Mouse (Mus musculus) hindbrain, embryonic 16.5 days (tissue): ENCODE results near the gene Stag1. TPM values are rescaled to one million over a fixed set of nuclear protein-coding genes. Genes with fewer than 3 reads are reported as not detected.
A peak's percentile ranks its signal among the peaks of the same experiment; 100 is the strongest.

ENCODE experiments used
- ATAC-seq: fragments of 200-750 bp; cut with Nextera tagmentation; 2 replicates; pipeline ENCODE4 v1.8.0; 2017; ENCODE audit warnings: moderate TSS enrichment, moderate library complexity
- H3K27ac ChIP-seq: fragments of 300-500 bp; sonication (generic); 2 replicates; pipeline ENCODE4 v1.5.1; 2014; ENCODE audit warnings: low read depth, mild to moderate bottlenecking, control low read depth, low read length, moderate library complexity
- H3K27me3 ChIP-seq: fragments of 300-500 bp; sonication (generic); replicated peaks from 2 replicates; pipeline ENCODE4 v1.6.1; 2014; ENCODE audit warnings: low read length; ENCODE audit not compliant: control insufficient read depth, insufficient read depth
- H3K36me3 ChIP-seq: fragments of 300-500 bp; sonication (generic); 2 replicates; pipeline ENCODE4 v1.6.1; 2014; ENCODE audit warnings: mild to moderate bottlenecking, low read length, moderate library complexity, mixed read lengths; ENCODE audit not compliant: control insufficient read depth, insufficient read depth
- H3K4me1 ChIP-seq: fragments of 300-500 bp; sonication (generic); 2 replicates; pipeline ENCODE4 v1.6.1; 2014; ENCODE audit warnings: low read depth, low read length; ENCODE audit not compliant: control insufficient read depth, insufficient read depth
- H3K4me2 ChIP-seq: fragments of 300-500 bp; sonication (generic); 2 replicates; pipeline ENCODE4 v1.6.1; 2014; ENCODE audit warnings: mild to moderate bottlenecking, low read length, control low read depth, moderate library complexity
- H3K4me3 ChIP-seq: fragments of 300-500 bp; sonication (generic); 2 replicates; pipeline ENCODE4 v1.5.1; 2014; ENCODE audit warnings: mild to moderate bottlenecking, low read length, control low read depth, moderate library complexity
- H3K9ac ChIP-seq: fragments of 300-500 bp; sonication (generic); 2 replicates; pipeline ENCODE4 v1.6.1; 2014; ENCODE audit warnings: low read depth, mild to moderate bottlenecking, control low read depth, low read length, moderate library complexity
- H3K9me3 ChIP-seq: fragments of 300-500 bp; sonication (generic); 2 replicates; pipeline ENCODE4 v1.6.1; 2014; ENCODE audit warnings: mild to moderate bottlenecking, low read length, moderate library complexity; ENCODE audit not compliant: control insufficient read depth
- WGBS: fragments of 180-500 bp; shearing (Covaris S2); extraction: QIAGEN DNeasy Blood & Tissue Kit; methylation state at CpG from one replicate; pipeline ENCODE4 v1.1.7; 2014; 5-methylcytosine and 5-hydroxymethylcytosine counted together
- polyA plus RNA-seq: library from polyadenylated mRNA; unstranded; fragments of >200 nt; fragmentation: Nextera tagmentation; extraction: Ambion mirVana; gene quantifications from 2 replicates; pipeline ENCODE4 v1.2.1, GENCODE M21; 2015

Stag1 gene
- polyA plus RNA-seq, 1 experiment from 2014 or later: 21.9 TPM

DNA sequence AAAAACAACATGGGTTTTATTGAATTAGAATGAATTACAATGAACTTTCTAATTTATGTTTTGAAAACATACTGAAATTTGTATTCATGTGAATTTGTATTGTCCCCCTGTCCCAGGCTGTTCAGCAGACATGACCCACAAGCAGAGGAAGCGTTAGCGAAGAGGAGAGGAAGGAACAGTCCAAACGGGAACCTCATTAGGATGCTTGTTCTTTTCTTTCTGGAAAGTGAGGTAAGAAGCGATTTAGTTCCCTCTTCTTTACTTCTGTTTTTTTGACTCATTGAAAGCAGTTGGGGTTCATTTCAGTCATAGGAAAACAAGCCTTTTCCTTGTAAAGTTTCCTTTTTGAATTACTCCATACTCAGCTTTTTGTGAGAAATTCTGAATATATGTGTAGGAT, 268.4 kb downstream of the Stag1 start:
- Histone ChIP-seq H3K4me1 (no peaks in the 10 kb centered on the region), H3K4me3 (no peak overlapping the region), H3K4me2 (no peak overlapping the region), H3K9ac (no peak overlapping the region), H3K9me3 (no peaks in the 10 kb centered on the region), H3K27ac (no peak overlapping the region), H3K27me3 (no peaks in the 10 kb centered on the region), H3K36me3 (no peaks in the 10 kb centered on the region)
- WGBS: 81% methylated on average over 4 of the region's 4 CpGs
- no peak for ATAC-seq

DNA sequence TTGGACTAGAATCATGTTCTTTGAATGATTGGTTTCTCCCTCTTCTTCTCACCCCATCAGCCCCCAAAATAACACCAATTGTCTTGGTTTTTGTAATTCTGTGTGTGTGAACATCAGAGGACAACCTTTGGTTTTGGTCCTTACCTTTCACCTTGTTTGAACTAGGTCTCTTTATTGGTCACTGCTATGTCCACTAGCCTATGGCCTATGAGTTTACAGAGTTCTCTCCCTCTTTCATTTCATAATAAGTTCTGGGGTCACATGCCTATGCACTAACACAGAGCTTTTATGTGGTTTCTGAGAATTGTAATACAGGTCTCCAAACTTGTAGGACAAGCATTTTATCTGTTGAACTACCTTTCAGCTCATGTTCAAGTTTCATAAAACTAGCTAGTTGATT, 272.0 kb downstream of the Stag1 start:
- Histone ChIP-seq H3K9me3 (no peaks in the 10 kb centered on the region), H3K36me3 (no peaks in the 10 kb centered on the region), H3K27me3 (no peaks in the 10 kb centered on the region), H3K9ac (no peak overlapping the region), H3K4me2 (no peak overlapping the region), H3K4me1 (no peaks in the 10 kb centered on the region), H3K4me3 (no peak overlapping the region), H3K27ac (no peak overlapping the region)
- no peak for ATAC-seq

DNA sequence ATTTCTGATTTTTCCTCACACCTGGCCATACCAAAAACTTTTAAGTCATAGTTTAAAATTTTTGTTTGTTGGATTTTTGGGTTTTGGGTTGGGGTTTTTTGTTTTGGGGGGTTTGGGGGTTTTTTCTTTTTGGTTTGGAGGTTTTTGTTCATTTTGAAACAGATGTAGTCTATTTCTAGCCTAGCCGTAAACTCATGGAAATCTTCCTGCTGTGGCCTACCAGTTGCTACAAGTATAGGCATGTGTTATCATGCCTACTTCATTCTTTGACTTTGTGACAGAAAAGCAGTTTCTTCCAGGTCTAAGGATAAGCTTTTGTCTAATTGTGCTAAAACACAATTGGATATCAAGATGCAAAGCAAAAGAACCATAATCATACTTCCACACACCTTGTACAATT, 298.5 kb downstream of the Stag1 start:
- Histone ChIP-seq H3K4me2 (no peak overlapping the region), H3K27me3 (no peaks in the 10 kb centered on the region), H3K4me3 (no peak overlapping the region), H3K4me1 (no peaks in the 10 kb centered on the region), H3K9ac (no peak overlapping the region), H3K36me3 (no peaks in the 10 kb centered on the region), H3K9me3 (no peaks in the 10 kb centered on the region), H3K27ac (no peak overlapping the region)
- WGBS: 100% methylated on average over 1 of the region's 1 CpGs
- no peak for ATAC-seq

DNA sequence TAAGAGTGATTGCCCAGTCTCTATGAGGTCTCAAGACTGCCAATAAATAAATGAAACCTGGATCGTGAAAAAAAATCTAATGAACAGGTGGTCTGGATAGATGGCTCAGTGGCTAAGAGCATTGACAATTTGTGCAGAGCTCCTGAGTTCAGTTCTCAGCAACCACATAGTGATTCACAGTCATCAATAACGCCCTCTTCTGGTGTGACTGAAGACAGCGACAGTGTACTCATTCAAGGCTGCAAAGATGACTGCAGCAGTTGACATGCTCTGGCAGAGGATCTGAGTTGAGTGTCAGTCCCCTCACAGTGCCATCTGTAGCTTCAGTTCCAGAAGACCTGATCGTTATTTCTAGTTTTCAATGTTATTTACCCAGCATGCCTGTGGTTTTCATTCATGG, 300.4 kb downstream of the Stag1 start:
- Histone ChIP-seq H3K27ac (no peak overlapping the region), H3K4me2 (no peak overlapping the region), H3K4me3 (no peak overlapping the region), H3K27me3 (no peaks in the 10 kb centered on the region), H3K9me3 (no peaks in the 10 kb centered on the region), H3K4me1 (no peaks in the 10 kb centered on the region), H3K9ac (no peak overlapping the region), H3K36me3 (no peaks in the 10 kb centered on the region)
- WGBS: 80% methylated on average over 4 of the region's 4 CpGs
- no peak for ATAC-seq

- Histone ChIP-seq H3K27ac (no peak overlapping the region), H3K27me3 (no peaks in the 10 kb centered on the region), H3K4me1 (no peaks in the 10 kb centered on the region), H3K9me3 (no peaks in the 10 kb centered on the region), H3K4me2 (no peak overlapping the region), H3K4me3 (no peak overlapping the region), H3K36me3 (peaks cover 11% of the 10 kb centered on the region), H3K9ac (no peak overlapping the region)
- ATAC-seq: no peak
Observed at GRCm38 (mm10) chr9:100910352-100910751, 312.8 kb downstream of the Stag1 start.

GRCm38 (mm10) chr9:100917111-100917510, 319.5 kb downstream of the Stag1 start:
- no peak overlapping the region for H3K4me2 ChIP-seq
- H3K4me1 ChIP-seq: no peaks in the 10 kb centered on the region
- no peak for ATAC-seq
- no peaks in the 10 kb centered on the region for H3K9me3 ChIP-seq
- no peak overlapping the region for H3K4me3 ChIP-seq
- WGBS: 45% methylated on average over 2 of the region's 2 CpGs
- H3K9ac ChIP-seq: no peak overlapping the region
- no peak overlapping the region for H3K27ac ChIP-seq
- H3K36me3 ChIP-seq: 0 out of 2 replicates have a peak, but pooled peaks cover 4% of the 10 kb centered on the region
- H3K27me3 ChIP-seq: no peaks in the 10 kb centered on the region

DNA sequence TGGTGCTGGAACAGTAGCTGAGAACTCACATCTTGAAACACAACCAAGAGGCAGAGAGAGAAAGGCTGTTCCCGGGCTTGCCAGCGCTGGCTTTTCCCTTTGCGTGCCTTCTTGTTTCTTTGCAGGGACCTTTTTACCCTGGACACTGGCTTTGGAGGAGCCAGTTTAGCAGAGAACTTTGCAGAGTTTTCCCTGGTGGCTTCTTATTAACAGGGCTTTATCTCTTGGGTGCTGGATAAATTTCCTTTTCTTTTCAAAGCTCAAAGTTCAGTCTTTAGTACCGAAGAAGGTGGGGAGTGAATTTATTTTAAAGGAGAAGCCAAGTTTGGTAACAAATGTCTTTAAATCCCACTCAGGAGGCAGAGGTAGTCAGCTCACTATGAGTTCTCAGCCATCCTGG, 329.0 kb downstream of the Stag1 start:
- no peak overlapping the region for H3K9ac ChIP-seq
- H3K4me3 ChIP-seq: no peak overlapping the region
- no peaks in the 10 kb centered on the region for H3K4me1 ChIP-seq
- H3K27me3 ChIP-seq: no peaks in the 10 kb centered on the region
- 93% methylated on average over 4 of the region's 4 CpGs for WGBS
- no peak overlapping the region for H3K27ac ChIP-seq
- ATAC-seq: no peak
- H3K9me3 ChIP-seq: peaks cover 4% of the 10 kb centered on the region; the same call in 1 of the 2 replicates
- H3K4me2 ChIP-seq: no peak overlapping the region
- H3K36me3 ChIP-seq: peaks cover 7% of the 10 kb centered on the region; the same call in 1 of the 2 replicates

- Histone ChIP-seq H3K36me3 (no peaks in the 10 kb centered on the region), H3K4me2 (no peak overlapping the region), H3K27me3 (no peaks in the 10 kb centered on the region), H3K9me3 (no peaks in the 10 kb centered on the region), H3K4me1 (no peaks in the 10 kb centered on the region), H3K4me3 (no peak overlapping the region), H3K9ac (no peak overlapping the region), H3K27ac (no peak overlapping the region)
- 26% methylated on average over 2 of the region's 2 CpGs for WGBS
- peak; percentile 11; the same call in 1 of the 2 replicates for ATAC-seq
Observed at GRCm38 (mm10) chr9:100942042-100942441, 344.4 kb downstream of the Stag1 start.

DNA sequence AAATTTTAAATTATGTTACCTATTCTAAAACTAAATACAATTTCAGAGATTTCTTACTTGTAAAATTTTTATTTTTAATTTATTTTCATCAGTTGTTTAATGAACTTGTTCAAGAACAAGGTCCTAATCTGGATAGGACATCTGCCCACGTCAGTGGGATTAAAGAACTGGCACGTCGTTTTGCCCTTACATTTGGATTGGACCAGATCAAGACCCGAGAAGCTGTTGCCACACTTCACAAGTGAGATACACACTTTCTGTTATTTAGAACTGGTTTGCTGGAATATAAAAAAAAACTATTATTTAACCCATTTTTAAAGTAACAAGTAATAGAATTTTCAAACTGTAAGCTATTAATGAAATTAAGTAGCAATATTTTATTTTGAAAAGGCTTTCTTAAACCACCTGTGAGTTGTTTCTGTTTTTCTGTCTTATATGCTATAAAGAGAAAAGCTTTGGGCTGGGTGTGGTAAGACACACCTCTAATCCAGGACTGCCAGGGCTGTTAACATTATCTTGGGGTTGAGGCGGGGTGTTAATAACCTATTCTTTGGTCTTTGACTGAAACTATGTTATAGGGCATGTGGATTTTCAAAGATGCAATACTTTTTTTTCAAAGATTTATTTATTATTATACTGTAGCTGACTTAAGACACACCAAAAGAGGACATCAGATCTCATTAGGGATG, 347.2 kb downstream of the Stag1 start:
- H3K36me3 ChIP-seq: no peaks in the 10 kb centered on the region
- H3K27ac ChIP-seq: no peak overlapping the region
- no peak for ATAC-seq
- no peaks in the 10 kb centered on the region for H3K9me3 ChIP-seq
- H3K4me1 ChIP-seq: no peaks in the 10 kb centered on the region
- no peak overlapping the region for H3K4me2 ChIP-seq
- H3K4me3 ChIP-seq: no peak overlapping the region
- WGBS: 96% methylated on average over 5 of the region's 5 CpGs
- H3K27me3 ChIP-seq: no peaks in the 10 kb centered on the region
- H3K9ac ChIP-seq: no peak overlapping the region

GRCm38 (mm10) chr9:100951481-100951880, 353.9 kb downstream of the Stag1 start:
- Histone ChIP-seq H3K27ac (no peak overlapping the region), H3K27me3 (no peaks in the 10 kb centered on the region), H3K9ac (no peak overlapping the region), H3K4me2 (no peak overlapping the region), H3K4me3 (no peak overlapping the region), H3K36me3 (peaks cover 7% of the 10 kb centered on the region; the same call in 1 of the 2 replicates), H3K4me1 (no peaks in the 10 kb centered on the region), H3K9me3 (no peaks in the 10 kb centered on the region)
- no peak for ATAC-seq
- WGBS: 61% methylated on average over 4 of the region's 4 CpGs
